Mouse (Mus musculus) forebrain, embryonic 14.5 days (tissue): ENCODE measurements around the gene Mat2a. TPM values are rescaled to one million over a fixed set of nuclear protein-coding genes. Genes with fewer than 3 reads are reported as not detected.
A peak's percentile ranks its signal among the peaks of the same experiment; 100 is the strongest.

Experiments
- ATAC-seq: fragments of 200-750 bp; cut with Nextera tagmentation; 2 replicates; pipeline ENCODE4 v1.8.0; 2017; ENCODE audit warnings: mild to moderate bottlenecking, moderate library complexity
- DNase-seq: peaks from one replicate; pipeline ENCODE4 v3.0.0-alpha.2; 2015; ENCODE audit warnings: low spot score
- H3K27ac ChIP-seq: fragments of 300-500 bp; sonication (generic); 2 replicates; pipeline ENCODE4 v1.5.1; 2014; ENCODE audit warnings: low read depth, mild to moderate bottlenecking, control low read depth, low read length, moderate library complexity
- H3K27me3 ChIP-seq: fragments of 300-500 bp; sonication (generic); replicated peaks from 2 replicates; pipeline ENCODE4 v1.6.1; 2014; ENCODE audit warnings: low read length, control low read depth, mixed read lengths; ENCODE audit not compliant: control insufficient read depth, insufficient read depth
- H3K36me3 ChIP-seq: fragments of 300-500 bp; sonication (generic); 2 replicates; pipeline ENCODE4 v1.6.1; 2014; ENCODE audit warnings: low read length, control low read depth; ENCODE audit not compliant: control insufficient read depth, insufficient read depth
- H3K4me1 ChIP-seq: fragments of 300-500 bp; sonication (generic); 2 replicates; pipeline ENCODE4 v1.6.1; 2014; ENCODE audit warnings: antibody characterized with exemption, low read length, control low read depth; ENCODE audit not compliant: control insufficient read depth, insufficient read depth
- H3K4me2 ChIP-seq: fragments of 300-500 bp; sonication (generic); 2 replicates; pipeline ENCODE4 v1.6.1; 2014; ENCODE audit warnings: mild to moderate bottlenecking, control low read depth, low read length
- H3K4me3 ChIP-seq: fragments of 300-500 bp; sonication (generic); 2 replicates; pipeline ENCODE4 v1.5.1; 2014; ENCODE audit warnings: low read depth, low read length, control low read depth
- H3K9ac ChIP-seq: fragments of 300-500 bp; sonication (generic); 2 replicates; pipeline ENCODE4 v1.6.1; 2014; ENCODE audit warnings: mild to moderate bottlenecking, low read length, control low read depth, moderate library complexity
- H3K9me3 ChIP-seq: fragments of 300-500 bp; sonication (generic); replicated peaks from 2 replicates; pipeline ENCODE4 v1.6.1; 2016; ENCODE audit warnings: low read length, control low read depth, mixed read lengths; ENCODE audit not compliant: control insufficient read depth
- WGBS: fragments of 180-500 bp; shearing (Covaris S2); extraction: QIAGEN DNeasy Blood & Tissue Kit; methylation state at CpG from one replicate; pipeline ENCODE4 v1.1.7; 2014; 5-methylcytosine and 5-hydroxymethylcytosine counted together
- polyA plus RNA-seq: library from polyadenylated mRNA; unstranded; fragments of >200 nt; fragmentation: Nextera tagmentation; extraction: Ambion mirVana; gene quantifications from 2 replicates; pipeline ENCODE4 v1.2.1, GENCODE M21; 2014

Mat2a gene
- polyA plus RNA-seq, 1 experiment from 2014 or later, result 370 TPM

DNA sequence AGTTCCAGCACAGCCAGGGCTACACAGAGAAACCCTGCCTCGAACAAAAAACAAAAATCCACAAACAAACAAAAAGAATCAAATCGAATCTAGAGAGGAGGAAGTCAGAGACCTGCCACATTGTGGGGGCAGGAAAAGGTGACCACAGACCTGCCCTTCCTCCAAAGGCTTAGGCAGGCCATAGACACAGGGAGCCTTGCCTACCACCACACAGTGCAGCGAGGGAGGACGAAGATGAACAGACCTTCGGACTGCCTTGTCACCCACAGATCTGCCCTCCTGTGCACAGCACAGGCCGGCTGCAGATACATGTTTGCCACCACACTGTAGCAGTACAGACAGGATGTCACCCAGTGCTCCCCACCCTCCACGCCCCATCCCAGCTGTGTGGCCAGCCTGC lies 28.8 kb downstream of the Mat2a start:
- Histone ChIP-seq H3K9me3 (no peaks in the 10 kb centered on the region), H3K4me2 (no peak overlapping the region), H3K4me3 (no peak overlapping the region), H3K4me1 (peaks cover 4% of the 10 kb centered on the region; the same call in 1 of the 2 replicates), H3K27ac (no peak overlapping the region), H3K27me3 (no peaks in the 10 kb centered on the region), H3K9ac (no peak overlapping the region), H3K36me3 (no peaks in the 10 kb centered on the region)
- WGBS, result 83% methylated on average over 7 of the region's 7 CpGs
- DNase-seq (no peak), ATAC-seq (no peak)

DNA sequence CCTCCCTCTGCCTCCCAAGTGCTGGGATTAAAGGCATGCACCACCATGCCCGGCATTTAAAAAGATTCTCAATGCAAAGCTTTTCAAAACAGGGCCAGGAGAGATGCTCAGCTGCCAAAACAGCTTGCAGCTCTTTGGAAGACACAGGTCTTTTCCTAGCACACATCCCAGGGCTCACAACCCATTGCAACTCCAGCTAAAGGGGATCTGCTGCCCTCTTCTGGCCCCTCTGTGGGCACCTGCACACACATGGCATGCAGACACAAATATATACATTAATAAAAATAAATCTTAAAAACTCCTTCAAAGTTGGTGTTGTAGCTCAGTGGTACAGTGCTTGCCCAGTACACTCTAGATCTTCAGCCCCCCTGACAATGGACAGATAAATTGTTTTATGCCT lies 29.4 kb downstream of the Mat2a start:
- H3K4me2 ChIP-seq, result no peak overlapping the region
- no peak overlapping the region for H3K27ac ChIP-seq
- H3K4me3 ChIP-seq, result no peak overlapping the region
- DNase-seq, result no peak
- WGBS, result 44% methylated on average over 1 of the region's 1 CpGs
- no peak for ATAC-seq
- H3K9ac ChIP-seq, result no peak overlapping the region
- H3K4me1 ChIP-seq, result peaks cover 3% of the 10 kb centered on the region; the same call in 1 of the 2 replicates
- no peaks in the 10 kb centered on the region for H3K27me3 ChIP-seq
- H3K9me3 ChIP-seq, result no peaks in the 10 kb centered on the region
- no peaks in the 10 kb centered on the region for H3K36me3 ChIP-seq

GRCm38 (mm10) chr6:72409567-72409966 lies 29.8 kb downstream of the Mat2a start:
- Histone ChIP-seq H3K4me2 (no peak overlapping the region), H3K9me3 (no peaks in the 10 kb centered on the region), H3K4me1 (no peaks in the 10 kb centered on the region), H3K27ac (no peak overlapping the region), H3K4me3 (no peak overlapping the region), H3K27me3 (no peaks in the 10 kb centered on the region), H3K36me3 (no peaks in the 10 kb centered on the region), H3K9ac (no peak overlapping the region)
- DNase-seq (peak; percentile 88), ATAC-seq (no peak)
- WGBS, result 15% methylated on average over 3 of the region's 3 CpGs

DNA sequence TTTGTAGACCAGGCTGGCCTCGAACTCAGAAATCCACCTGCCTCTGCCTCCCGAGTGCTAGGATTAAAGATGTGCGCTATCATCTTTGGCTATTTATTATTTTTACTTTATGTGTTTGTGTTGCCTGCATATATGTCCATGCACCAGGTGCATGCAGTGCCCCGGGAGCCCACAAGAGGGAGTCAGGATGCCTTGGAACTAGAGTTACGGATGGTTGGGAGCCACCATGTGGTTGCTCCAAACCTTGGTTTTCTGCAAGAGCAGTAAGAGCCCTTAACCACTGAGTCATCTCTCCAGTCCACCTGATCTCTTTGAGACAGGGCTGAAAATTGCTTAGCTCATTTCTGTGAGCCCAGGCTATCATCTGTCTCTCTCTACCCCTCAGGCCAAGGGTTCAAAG lies 32.2 kb downstream of the Mat2a start:
- no peak overlapping the region for H3K27ac ChIP-seq
- no peaks in the 10 kb centered on the region for H3K27me3 ChIP-seq
- no peaks in the 10 kb centered on the region for H3K9me3 ChIP-seq
- H3K9ac ChIP-seq, result no peak overlapping the region
- 0% methylated on average over 5 of the region's 5 CpGs for WGBS
- H3K36me3 ChIP-seq, result no peaks in the 10 kb centered on the region
- DNase-seq (peak; percentile 91), ATAC-seq (peak; percentile 70)
- no peaks in the 10 kb centered on the region for H3K4me1 ChIP-seq
- no peak overlapping the region for H3K4me2 ChIP-seq
- no peak overlapping the region for H3K4me3 ChIP-seq

DNA sequence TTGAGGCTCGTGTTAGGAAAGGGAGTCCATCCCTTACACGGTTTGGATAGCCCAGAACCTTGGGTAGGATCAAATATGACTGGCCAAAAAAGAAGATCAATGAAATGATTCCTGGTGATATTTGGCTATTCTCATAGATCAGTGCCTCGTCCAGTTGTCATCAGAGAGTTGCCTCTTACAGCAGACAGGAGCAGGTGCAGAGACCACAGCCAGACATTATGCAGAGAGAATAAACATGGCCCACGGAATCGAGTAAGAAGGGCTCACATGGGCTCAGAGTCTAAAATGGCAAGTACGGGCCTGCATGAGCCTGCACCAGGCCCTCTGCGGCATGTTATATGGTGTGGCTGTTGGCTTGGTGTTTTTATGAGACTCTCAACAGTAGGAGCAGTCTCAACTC lies 34.0 kb downstream of the Mat2a start:
- DNase-seq (no peak), ATAC-seq (no peak)
- Histone ChIP-seq H3K36me3 (no peaks in the 10 kb centered on the region), H3K4me1 (no peaks in the 10 kb centered on the region), H3K27ac (no peak overlapping the region), H3K4me2 (no peak overlapping the region), H3K9ac (no peak overlapping the region), H3K27me3 (no peaks in the 10 kb centered on the region), H3K9me3 (no peaks in the 10 kb centered on the region), H3K4me3 (no peak overlapping the region)
- WGBS, result 85% methylated on average over 7 of the region's 7 CpGs

DNA sequence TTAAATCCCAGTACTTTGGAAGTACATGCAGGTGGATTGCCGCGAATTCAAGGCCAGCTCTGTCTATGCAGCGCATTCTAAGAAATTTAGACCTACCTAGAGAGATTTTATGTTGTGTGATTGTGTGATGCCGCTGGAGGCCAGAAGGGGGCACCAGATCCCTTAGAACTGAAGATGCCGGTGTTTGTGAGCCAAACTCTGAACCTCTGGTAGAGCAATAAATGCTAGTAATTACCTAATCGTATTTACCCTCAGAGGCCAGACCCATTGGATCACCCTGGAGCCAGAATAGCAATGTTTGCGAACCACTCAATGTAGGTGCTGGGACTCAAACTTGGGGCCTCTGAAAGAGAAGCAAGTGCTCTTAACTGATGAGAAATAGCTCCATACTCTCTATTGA lies 37.5 kb downstream of the Mat2a start:
- DNase-seq (peak; percentile 77), ATAC-seq (no peak)
- H3K4me1 ChIP-seq, result no peaks in the 10 kb centered on the region
- no peaks in the 10 kb centered on the region for H3K9me3 ChIP-seq
- no peak overlapping the region for H3K27ac ChIP-seq
- no peak overlapping the region for H3K4me3 ChIP-seq
- H3K27me3 ChIP-seq, result no peaks in the 10 kb centered on the region
- H3K36me3 ChIP-seq, result no peaks in the 10 kb centered on the region
- no peak overlapping the region for H3K4me2 ChIP-seq
- 23% methylated on average over 7 of the region's 7 CpGs for WGBS
- H3K9ac ChIP-seq, result no peak overlapping the region

GRCm38 (mm10) chr6:72399967-72400366 lies 39.4 kb downstream of the Mat2a start:
- DNase-seq (no peak), ATAC-seq (no peak)

DNA sequence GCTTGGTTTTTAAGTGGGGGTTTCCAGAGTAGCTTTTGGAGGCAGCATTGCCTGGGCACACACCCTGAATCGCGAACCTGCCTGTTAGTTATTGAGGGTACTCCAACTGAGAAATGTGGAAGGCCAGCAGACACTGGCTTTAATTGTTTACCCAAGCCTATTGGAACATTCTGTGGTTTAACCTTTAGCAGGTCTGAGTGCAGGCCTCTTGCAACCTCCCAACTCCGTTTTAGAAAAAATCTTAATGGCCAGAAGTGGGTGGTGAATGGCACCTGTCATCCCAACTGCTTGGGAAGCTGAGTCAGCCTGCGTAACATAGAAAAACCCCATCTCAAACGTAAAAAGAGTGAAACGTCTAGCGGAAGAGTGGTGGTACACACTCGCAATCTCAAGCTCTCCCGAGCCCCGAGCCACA lies 42.5 kb downstream of the Mat2a start:
- no peak for ATAC-seq
- DNase-seq, result no peak

More at GRCm38 (mm10) chr6:72399967-72400366, 39.4 kb downstream of the Mat2a start:
- H3K4me1 ChIP-seq, result no peaks in the 10 kb centered on the region
- WGBS, result 57% methylated on average over 2 of the region's 2 CpGs
- H3K27ac ChIP-seq, result no peak overlapping the region
- H3K9ac ChIP-seq, result no peak overlapping the region
- H3K4me3 ChIP-seq, result no peak overlapping the region
- H3K9me3 ChIP-seq, result no peaks in the 10 kb centered on the region
- no peaks in the 10 kb centered on the region for H3K27me3 ChIP-seq
- no peaks in the 10 kb centered on the region for H3K36me3 ChIP-seq
- no peak overlapping the region for H3K4me2 ChIP-seq

DNA sequence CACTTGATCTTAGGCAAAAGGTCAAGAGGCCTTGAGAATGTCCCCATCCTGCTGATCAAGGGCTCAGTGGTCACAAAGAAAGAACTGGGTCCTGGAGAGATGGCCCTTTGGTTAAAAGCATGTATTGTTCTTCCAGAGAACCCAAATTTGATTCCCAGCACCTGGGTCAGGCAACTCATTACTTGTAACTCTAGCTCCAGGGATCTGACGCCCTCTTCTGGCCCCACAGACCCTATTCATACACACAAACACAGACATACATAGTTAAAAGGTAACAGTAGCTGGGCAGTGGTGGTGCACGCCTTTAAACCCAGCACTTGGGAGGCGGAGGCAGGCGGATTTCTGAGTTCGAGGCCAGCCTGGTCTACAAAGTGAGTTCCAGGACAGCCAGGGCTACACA lies 47.0 kb downstream of the Mat2a start:
- no peak for DNase-seq
- no peak overlapping the region for H3K4me2 ChIP-seq
- no peak overlapping the region for H3K27ac ChIP-seq
- H3K4me1 ChIP-seq, result peaks cover 10% of the 10 kb centered on the region; the same call in 1 of the 2 replicates
- 89% methylated on average over 5 of the region's 5 CpGs for WGBS
- no peaks in the 10 kb centered on the region for H3K36me3 ChIP-seq
- H3K9me3 ChIP-seq, result no peaks in the 10 kb centered on the region
- H3K4me3 ChIP-seq, result no peak overlapping the region
- ATAC-seq, result no peak
- 0 out of 2 replicates have a peak, but pooled peaks cover 4% of the 10 kb centered on the region for H3K27me3 ChIP-seq
- no peak overlapping the region for H3K9ac ChIP-seq

More for the DNA sequence above, 42.5 kb downstream of the Mat2a start:
- Histone ChIP-seq H3K4me1 (no peaks in the 10 kb centered on the region), H3K9ac (no peak overlapping the region), H3K4me2 (no peak overlapping the region), H3K27ac (no peak overlapping the region), H3K36me3 (no peaks in the 10 kb centered on the region), H3K27me3 (no peaks in the 10 kb centered on the region), H3K9me3 (no peaks in the 10 kb centered on the region), H3K4me3 (no peak overlapping the region)
- 81% methylated on average over 10 of the region's 10 CpGs for WGBS
